Mouse (Mus musculus) lung, adult 2 months (tissue): ENCODE data around the gene Gm20388.

Experiments
- CTCF ChIP-seq: fragments of 200-500 bp; IDR thresholded peaks from 2 replicates; pipeline ENCODE4 v1.5.1; 2011; ENCODE audit warnings: mild to moderate bottlenecking, low read length, control low read depth; ENCODE audit not compliant: insufficient read depth
- POLR2A ChIP-seq: fragments of 200-500 bp; IDR thresholded peaks from 2 replicates; pipeline ENCODE4 v1.6.1; 2011; ENCODE audit warnings: low read depth, mild to moderate bottlenecking, control low read depth, low read length, borderline replicate concordance; ENCODE audit errors: extremely low read depth

GRCm38 (mm10) chr8:123411781-123412327 is 3501.2 kb downstream of the Gm20388 start:
- TF ChIP-seq CTCF = no peak
- TF ChIP-seq POLR2A = no peak
